Mouse (Mus musculus): ENCODE results near the gene Rasgrf1. TPM values are rescaled to one million over a fixed set of nuclear protein-coding genes. Genes with fewer than 3 reads are reported as not detected.
"Not testable (repeated sequence)": the region's sequence is repeated elsewhere in the genome, so short reads cannot be mapped to it uniquely, and the experiment has no call there.

Rasgrf1 gene
- polyA plus RNA-seq, 1 experiment from 2014 or later: not detected

- no peak for ATAC-seq
- Histone ChIP-seq H3K4me1 (no peaks in the 10 kb centered on the region), H3K4me2 (no peak overlapping the region), H3K9me3 (replicated peaks) (no peaks in the 10 kb centered on the region), H3K9ac (no peak overlapping the region), H3K36me3 (no peaks in the 10 kb centered on the region), H3K27ac (no peak overlapping the region), H3K27me3 (replicated peaks) (no peaks in the 10 kb centered on the region), H3K4me3 (no peak overlapping the region)
- 77% methylated on average over 6 of the region's 6 CpGs for WGBS (ENCODE audit: insufficient replicate concordance)
Measured at GRCm38 (mm10) chr9:90027709-90028108, 118.0 kb downstream of the Rasgrf1 start.

DNA sequence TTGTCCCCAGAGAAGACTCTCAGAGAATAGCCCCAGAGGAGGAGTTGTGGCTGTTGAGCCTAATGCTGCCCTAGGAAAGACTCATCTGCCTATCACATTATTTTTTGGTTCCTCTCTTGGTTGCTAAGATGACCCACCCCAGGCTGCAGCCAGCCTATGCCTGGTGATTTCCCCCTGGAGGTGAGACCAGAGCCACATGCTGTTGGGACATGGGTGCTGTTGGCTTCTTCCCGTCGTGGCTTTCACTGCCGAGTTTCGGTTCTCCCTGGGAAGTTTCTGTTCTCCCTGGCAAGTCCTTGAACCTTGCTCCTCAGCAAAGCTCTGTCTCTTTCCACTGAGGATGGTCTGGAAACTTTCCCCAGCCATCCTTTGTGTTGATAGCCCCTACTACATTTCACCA is 124.2 kb downstream of the Rasgrf1 start:
- ATAC-seq: no peak

DNA sequence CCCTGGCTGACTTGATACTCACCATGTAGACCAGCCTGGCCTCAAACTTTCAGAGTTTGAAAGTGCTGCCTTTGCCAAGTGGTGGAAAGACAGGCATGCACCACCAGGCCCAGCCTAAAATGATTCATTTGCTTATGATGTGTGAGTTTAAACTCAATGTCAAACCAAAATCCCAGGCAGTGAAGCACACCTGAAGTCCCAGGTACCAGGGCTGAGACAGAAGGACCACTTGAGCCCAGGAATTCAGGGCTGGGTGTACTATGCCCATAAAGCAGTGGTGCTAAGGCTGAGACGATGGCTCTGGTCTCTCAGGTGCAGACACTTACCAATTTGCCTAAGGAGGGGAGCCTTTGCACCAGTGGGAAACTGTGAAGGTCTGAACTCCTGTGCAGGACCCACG is 125.5 kb downstream of the Rasgrf1 start:
- Histone ChIP-seq H3K36me3 (no peaks in the 10 kb centered on the region), H3K4me2 (no peak overlapping the region), H3K27me3 (replicated peaks) (no peaks in the 10 kb centered on the region), H3K9me3 (replicated peaks) (no peaks in the 10 kb centered on the region), H3K9ac (no peak overlapping the region), H3K27ac (no peak overlapping the region), H3K4me1 (no peaks in the 10 kb centered on the region), H3K4me3 (no peak overlapping the region)
- WGBS (ENCODE audit: insufficient replicate concordance): 43% methylated on average over 2 of the region's 2 CpGs
- no peak for ATAC-seq

More for the DNA sequence above, 124.2 kb downstream of the Rasgrf1 start:
- H3K4me3 ChIP-seq: no peak overlapping the region
- no peaks in the 10 kb centered on the region for H3K36me3 ChIP-seq
- H3K4me1 ChIP-seq: no peaks in the 10 kb centered on the region
- H3K9ac ChIP-seq: no peak overlapping the region
- no peak overlapping the region for H3K27ac ChIP-seq
- WGBS (ENCODE audit: insufficient replicate concordance): 52% methylated on average over 4 of the region's 4 CpGs
- H3K4me2 ChIP-seq: no peak overlapping the region
- H3K9me3 ChIP-seq (replicated peaks): no peaks in the 10 kb centered on the region
- no peaks in the 10 kb centered on the region for H3K27me3 ChIP-seq (replicated peaks)

- H3K27me3 ChIP-seq (replicated peaks): no peaks in the 10 kb centered on the region
- H3K4me1 ChIP-seq: no peaks in the 10 kb centered on the region
- H3K27ac ChIP-seq: no peak overlapping the region
- no peak overlapping the region for H3K4me3 ChIP-seq
- no peaks in the 10 kb centered on the region for H3K36me3 ChIP-seq
- H3K4me2 ChIP-seq: no peak overlapping the region
- no peak overlapping the region for H3K9ac ChIP-seq
- H3K9me3 ChIP-seq (replicated peaks): no peaks in the 10 kb centered on the region
- 70% methylated on average over 3 of the region's 3 CpGs for WGBS (ENCODE audit: insufficient replicate concordance)
- ATAC-seq: no peak
Measured at GRCm38 (mm10) chr9:90035794-90036193, 126.1 kb downstream of the Rasgrf1 start.

- ATAC-seq: no peak
- H3K4me2 ChIP-seq: no peak overlapping the region
- H3K4me3 ChIP-seq: no peak overlapping the region
- no peak overlapping the region for H3K9ac ChIP-seq
- no peak overlapping the region for H3K27ac ChIP-seq
- no peaks in the 10 kb centered on the region for H3K9me3 ChIP-seq (replicated peaks)
- no peaks in the 10 kb centered on the region for H3K4me1 ChIP-seq
- no peaks in the 10 kb centered on the region for H3K36me3 ChIP-seq
- WGBS (ENCODE audit: insufficient replicate concordance): 57% methylated on average over 4 of the region's 4 CpGs
- H3K27me3 ChIP-seq (replicated peaks): no peaks in the 10 kb centered on the region
Measured at GRCm38 (mm10) chr9:90036313-90036712, 126.6 kb downstream of the Rasgrf1 start.

DNA sequence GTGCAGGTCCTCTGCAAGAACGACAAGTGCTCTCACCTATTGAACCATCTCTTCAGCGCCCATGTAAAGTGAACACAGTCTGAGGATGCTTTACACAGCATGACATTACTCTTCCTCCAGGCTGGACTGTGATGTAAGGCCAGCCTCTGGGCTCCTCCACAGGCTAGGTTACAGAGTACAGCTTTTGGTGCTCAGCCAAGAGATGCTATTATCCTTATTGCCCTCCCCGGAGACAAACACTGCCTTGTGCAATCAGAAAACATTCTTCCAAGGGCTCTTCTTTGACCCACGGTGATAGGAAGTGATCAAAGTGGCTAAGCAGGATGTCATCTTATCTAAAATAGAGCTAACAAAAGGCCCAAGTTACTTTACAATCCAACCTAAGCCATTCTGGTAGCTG is 128.8 kb downstream of the Rasgrf1 start:
- no peaks in the 10 kb centered on the region for H3K27me3 ChIP-seq (replicated peaks)
- ATAC-seq: no peak
- WGBS (ENCODE audit: insufficient replicate concordance): 51% methylated on average over 4 of the region's 4 CpGs

GRCm38 (mm10) chr9:90040916-90041315 is 131.2 kb downstream of the Rasgrf1 start:
- Histone ChIP-seq H3K9me3 (replicated peaks) (0 out of 2 replicates have a peak, but pooled peaks cover 4% of the 10 kb centered on the region), H3K4me1 (no peaks in the 10 kb centered on the region), H3K27ac (no peak overlapping the region), H3K36me3 (no peaks in the 10 kb centered on the region), H3K9ac (no peak overlapping the region), H3K4me2 (no peak overlapping the region), H3K27me3 (replicated peaks) (no peaks in the 10 kb centered on the region), H3K4me3 (no peak overlapping the region)
- no peak for ATAC-seq
- 49% methylated on average over 2 of the region's 2 CpGs for WGBS (ENCODE audit: insufficient replicate concordance)

More for the DNA sequence above, 128.8 kb downstream of the Rasgrf1 start:
- Histone ChIP-seq H3K4me2 (no peak overlapping the region), H3K9ac (no peak overlapping the region), H3K27ac (no peak overlapping the region), H3K4me3 (no peak overlapping the region), H3K36me3 (no peaks in the 10 kb centered on the region), H3K9me3 (replicated peaks) (no peaks in the 10 kb centered on the region), H3K4me1 (no peaks in the 10 kb centered on the region)

- 77% methylated on average over 3 of the region's 3 CpGs for WGBS (ENCODE audit: insufficient replicate concordance)
- ATAC-seq: no peak
- Histone ChIP-seq H3K9me3 (replicated peaks) (0 out of 2 replicates have a peak, but pooled peaks cover 4% of the 10 kb centered on the region), H3K27ac (no peak overlapping the region), H3K9ac (no peak overlapping the region), H3K4me3 (no peak overlapping the region), H3K36me3 (no peaks in the 10 kb centered on the region), H3K4me1 (no peaks in the 10 kb centered on the region), H3K4me2 (no peak overlapping the region), H3K27me3 (replicated peaks) (no peaks in the 10 kb centered on the region)
Measured at GRCm38 (mm10) chr9:90041556-90041955, 131.8 kb downstream of the Rasgrf1 start.

- not testable (repeated sequence) for H3K27ac ChIP-seq
- WGBS (ENCODE audit: insufficient replicate concordance): 80% methylated on average over 8 of the region's 8 CpGs
Measured at GRCm38 (mm10) chr9:90042906-90043305, 133.2 kb downstream of the Rasgrf1 start.

DNA sequence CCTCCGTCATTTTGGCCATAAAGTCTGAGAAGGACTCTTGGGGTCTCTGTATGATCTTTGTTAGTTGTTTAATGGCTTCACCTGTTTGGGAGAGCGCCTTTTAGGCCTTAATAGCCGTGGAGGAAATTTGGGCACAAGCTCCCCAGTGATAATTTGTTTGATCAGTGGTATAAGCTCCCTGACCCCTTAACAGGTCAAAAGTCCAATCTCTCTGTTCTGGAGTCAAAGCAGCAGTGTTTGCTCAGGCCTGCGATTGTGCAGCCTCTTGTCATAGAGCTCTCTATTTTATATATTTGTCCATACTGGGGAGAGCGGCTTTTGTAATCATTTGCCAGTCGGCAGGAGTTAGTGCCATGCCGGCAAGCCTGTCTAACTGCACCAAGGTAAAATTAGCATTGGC is 135.5 kb downstream of the Rasgrf1 start:
- H3K4me1 ChIP-seq: no peaks in the 10 kb centered on the region
- H3K36me3 ChIP-seq: no peaks in the 10 kb centered on the region
- no peak overlapping the region for H3K4me2 ChIP-seq
- 0 out of 2 replicates have a peak, but pooled peaks cover 4% of the 10 kb centered on the region for H3K9me3 ChIP-seq (replicated peaks)
- 71% methylated on average over 7 of the region's 7 CpGs for WGBS (ENCODE audit: insufficient replicate concordance)
- no peak overlapping the region for H3K27ac ChIP-seq
- ATAC-seq: no peak
- H3K27me3 ChIP-seq (replicated peaks): no peaks in the 10 kb centered on the region
- H3K9ac ChIP-seq: no peak overlapping the region
- no peak overlapping the region for H3K4me3 ChIP-seq

More at GRCm38 (mm10) chr9:90042906-90043305, 133.2 kb downstream of the Rasgrf1 start:
- H3K9ac ChIP-seq; H3K4me3 ChIP-seq; H3K27me3 ChIP-seq (replicated peaks); H3K9me3 ChIP-seq (replicated peaks); H3K4me2 ChIP-seq; H3K36me3 ChIP-seq; H3K4me1 ChIP-seq; ATAC-seq: not testable (repeated sequence)

- Histone ChIP-seq H3K9ac (no peak overlapping the region), H3K27ac (no peak overlapping the region), H3K27me3 (replicated peaks) (no peaks in the 10 kb centered on the region), H3K4me1 (no peaks in the 10 kb centered on the region), H3K4me3 (no peak overlapping the region), H3K4me2 (no peak overlapping the region), H3K36me3 (no peaks in the 10 kb centered on the region), H3K9me3 (replicated peaks) (0 out of 2 replicates have a peak, but pooled peaks cover 4% of the 10 kb centered on the region)
- 39% methylated on average over 5 of the region's 5 CpGs for WGBS (ENCODE audit: insufficient replicate concordance)
- no peak for ATAC-seq
Measured at GRCm38 (mm10) chr9:90047937-90048627, 138.4 kb downstream of the Rasgrf1 start.

GRCm38 (mm10) chr9:90053852-90054251 is 144.1 kb downstream of the Rasgrf1 start, which contains the start of gene Ctsh:
Ctsh (plus strand) TSS chr9:90054152.
- WGBS (ENCODE audit: insufficient replicate concordance): 57% methylated on average over 2 of the region's 2 CpGs
- H3K4me3 ChIP-seq: peak within 1 kb of the TSS; percentile 40
- H3K36me3 ChIP-seq: no peaks in the 10 kb centered on the region
- peak within 1 kb of the TSS; percentile 28; the same call in 1 of the 2 replicates for H3K27ac ChIP-seq
- H3K9me3 ChIP-seq (replicated peaks): no peaks in the 10 kb centered on the region
- H3K27me3 ChIP-seq (replicated peaks): peaks cover 25% of the 10 kb centered on the region
- no peaks in the 10 kb centered on the region for H3K4me1 ChIP-seq
- no peak for ATAC-seq
- peak within 1 kb of the TSS; percentile 62 for H3K4me2 ChIP-seq
- peak within 1 kb of the TSS; percentile 24 for H3K9ac ChIP-seq
